Mouse (Mus musculus) forebrain, embryonic 16.5 days (tissue): ENCODE measurements around the gene Klf2. TPM values are rescaled to one million over a fixed set of nuclear protein-coding genes. Genes with fewer than 3 reads are reported as not detected.

Experiments used
- ATAC-seq: fragments of 200-750 bp; cut with Nextera tagmentation; 2 replicates; pipeline ENCODE4 v1.8.0; 2017; ENCODE audit warnings: mild to moderate bottlenecking, moderate library complexity
- H3K27ac ChIP-seq: fragments of 300-500 bp; sonication (generic); 2 replicates; pipeline ENCODE4 v1.5.1; 2014; ENCODE audit warnings: low read length, control low read depth
- H3K27me3 ChIP-seq: fragments of 300-500 bp; sonication (generic); replicated peaks from 2 replicates; pipeline ENCODE4 v1.6.1; 2014; ENCODE audit warnings: low read length; ENCODE audit not compliant: control insufficient read depth, insufficient read depth
- H3K36me3 ChIP-seq: fragments of 300-500 bp; sonication (generic); 2 replicates; pipeline ENCODE4 v1.6.1; 2014; ENCODE audit not compliant: control insufficient read depth, insufficient read depth
- H3K4me1 ChIP-seq: fragments of 300-500 bp; sonication (generic); replicated peaks from 2 replicates; pipeline ENCODE4 v1.6.1; 2014; ENCODE audit warnings: low read length; ENCODE audit not compliant: control insufficient read depth, insufficient read depth
- H3K4me2 ChIP-seq: fragments of 300-500 bp; sonication (generic); 2 replicates; pipeline ENCODE4 v1.6.1; 2014; ENCODE audit warnings: mild to moderate bottlenecking, low read length, control low read depth
- H3K4me3 ChIP-seq: fragments of 300-500 bp; sonication (generic); replicated peaks from 2 replicates; pipeline ENCODE4 v1.5.1; 2014; ENCODE audit warnings: mild to moderate bottlenecking, low read length, control low read depth
- H3K9ac ChIP-seq: fragments of 300-500 bp; sonication (generic); replicated peaks from 2 replicates; pipeline ENCODE4 v1.6.1; 2014; ENCODE audit warnings: low read depth, low read length, control low read depth
- H3K9me3 ChIP-seq: fragments of 300-500 bp; sonication (generic); 2 replicates; pipeline ENCODE4 v1.6.1; 2016; ENCODE audit warnings: low read length; ENCODE audit not compliant: control insufficient read depth
- WGBS: fragments of 180-500 bp; shearing (Covaris S2); extraction: QIAGEN DNeasy Blood & Tissue Kit; methylation state at CpG from one replicate; pipeline ENCODE4 v1.1.7; 2014; 5-methylcytosine and 5-hydroxymethylcytosine counted together
- polyA plus RNA-seq: library from polyadenylated mRNA; unstranded; fragments of >200 nt; fragmentation: Nextera tagmentation; extraction: Ambion mirVana; gene quantifications from 2 replicates; pipeline ENCODE4 v1.2.1, GENCODE M21; 2015

Klf2 gene
- polyA plus RNA-seq, 1 experiment from 2014 or later = 3.2 TPM

- no peak for ATAC-seq
- whole genome bisulfite sequencing = 78% methylated on average over 9 of the region's 9 CpGs
Observed at GRCm38 (mm10) chr8:72300654-72301400, 18.0 kb upstream of the Klf2 start.

GRCm38 (mm10) chr8:72301497-72301896 is 17.3 kb upstream of the Klf2 start:
- H3K9me3 ChIP-seq = no peaks in the 10 kb centered on the region
- no peaks in the 10 kb centered on the region for H3K27me3 ChIP-seq
- H3K4me1 ChIP-seq = no peaks in the 10 kb centered on the region
- H3K27ac ChIP-seq = no peak overlapping the region
- no peak overlapping the region for H3K4me2 ChIP-seq
- WGBS = 90% methylated on average over 5 of the region's 5 CpGs
- no peak overlapping the region for H3K9ac ChIP-seq
- H3K36me3 ChIP-seq = no peaks in the 10 kb centered on the region
- H3K4me3 ChIP-seq = no peak overlapping the region
- ATAC-seq = no peak

More at GRCm38 (mm10) chr8:72300654-72301400, 18.0 kb upstream of the Klf2 start:
- Histone ChIP-seq H3K9ac (no peak overlapping the region), H3K27ac (no peak overlapping the region), H3K9me3 (no peaks in the 10 kb centered on the region), H3K27me3 (no peaks in the 10 kb centered on the region), H3K4me2 (no peak overlapping the region), H3K4me1 (peaks cover 3% of the 10 kb centered on the region), H3K36me3 (no peaks in the 10 kb centered on the region), H3K4me3 (no peak overlapping the region)

GRCm38 (mm10) chr8:72302986-72303612 is 15.7 kb upstream of the Klf2 start:
- ATAC-seq = no peak
- Histone ChIP-seq H3K27ac (no peak overlapping the region), H3K9me3 (no peaks in the 10 kb centered on the region), H3K4me1 (peaks cover under 1% of the 10 kb centered on the region; the same call in 1 of the 2 replicates), H3K4me3 (no peak overlapping the region), H3K4me2 (no peak overlapping the region), H3K27me3 (no peaks in the 10 kb centered on the region), H3K9ac (no peak overlapping the region), H3K36me3 (no peaks in the 10 kb centered on the region)
- WGBS = 73% methylated on average over 8 of the region's 8 CpGs

DNA sequence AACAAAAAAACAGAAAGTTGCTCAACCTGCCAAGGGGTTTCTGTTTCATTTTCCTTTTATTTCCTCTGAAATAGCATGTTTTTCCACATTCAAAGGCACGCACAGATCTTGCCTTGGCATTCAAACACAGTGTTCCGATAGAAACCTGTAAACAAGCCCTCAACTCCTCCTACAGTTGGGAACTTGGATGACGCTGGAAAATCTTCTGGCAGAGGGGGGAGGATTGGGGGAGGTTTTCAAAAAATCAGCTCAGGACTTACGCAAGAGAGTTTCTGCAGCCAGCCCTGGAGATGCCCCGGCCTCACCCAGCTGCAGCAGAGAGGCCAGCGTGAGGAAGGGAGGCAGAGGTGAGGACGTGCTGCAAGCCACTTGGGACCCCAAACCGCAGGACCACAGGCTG is 15.2 kb upstream of the Klf2 start:
- no peaks in the 10 kb centered on the region for H3K36me3 ChIP-seq
- no peak for ATAC-seq
- no peak overlapping the region for H3K27ac ChIP-seq
- WGBS = 62% methylated on average over 8 of the region's 8 CpGs
- no peaks in the 10 kb centered on the region for H3K9me3 ChIP-seq
- no peak overlapping the region for H3K4me3 ChIP-seq
- H3K4me1 ChIP-seq = peaks cover 2% of the 10 kb centered on the region; the same call in 1 of the 2 replicates
- H3K27me3 ChIP-seq = no peaks in the 10 kb centered on the region
- H3K9ac ChIP-seq = no peak overlapping the region
- H3K4me2 ChIP-seq = no peak overlapping the region

GRCm38 (mm10) chr8:72305210-72305905 is 13.5 kb upstream of the Klf2 start, which contains the start of gene Gm10282:
Gene Gm10282, minus strand, starts transcription at chr8:72305260.
- 72% methylated on average over 15 of the region's 16 CpGs for WGBS
- ATAC-seq = no peak
- H3K9me3 ChIP-seq = no peaks in the 10 kb centered on the region

GRCm38 (mm10) chr8:72306913-72307312 is 11.9 kb upstream of the Klf2 start:
- H3K4me3 ChIP-seq = no peak overlapping the region
- H3K27me3 ChIP-seq = no peaks in the 10 kb centered on the region
- H3K36me3 ChIP-seq = no peaks in the 10 kb centered on the region
- H3K4me1 ChIP-seq = peaks cover 2% of the 10 kb centered on the region; the same call in 1 of the 2 replicates
- H3K9ac ChIP-seq = no peak overlapping the region
- H3K9me3 ChIP-seq = no peaks in the 10 kb centered on the region
- ATAC-seq = no peak
- H3K27ac ChIP-seq = no peak overlapping the region
- no peak overlapping the region for H3K4me2 ChIP-seq
- 90% methylated on average over 5 of the region's 5 CpGs for WGBS

More at GRCm38 (mm10) chr8:72305210-72305905, 13.5 kb upstream of the Klf2 start, which contains the start of gene Gm10282:
- no peak within 1 kb of the TSS for H3K4me3 ChIP-seq
- no peak within 1 kb of the TSS for H3K4me2 ChIP-seq
- no peak within 1 kb of the TSS for H3K27ac ChIP-seq
- H3K9ac ChIP-seq = no peak within 1 kb of the TSS
- peaks cover 2% of the 10 kb centered on the region; the same call in 1 of the 2 replicates for H3K4me1 ChIP-seq
- no peaks in the 10 kb centered on the region for H3K27me3 ChIP-seq
- no peaks in the 10 kb centered on the region for H3K36me3 ChIP-seq

- Histone ChIP-seq H3K4me2 (no peak overlapping the region), H3K4me3 (no peak overlapping the region), H3K27ac (no peak overlapping the region), H3K27me3 (no peaks in the 10 kb centered on the region), H3K9me3 (no peaks in the 10 kb centered on the region), H3K9ac (no peak overlapping the region), H3K36me3 (no peaks in the 10 kb centered on the region), H3K4me1 (peaks cover 2% of the 10 kb centered on the region; the same call in 1 of the 2 replicates)
- 19% methylated on average over 6 of the region's 6 CpGs for WGBS
- no peak for ATAC-seq
Observed at GRCm38 (mm10) chr8:72308276-72308675, 10.6 kb upstream of the Klf2 start.

DNA sequence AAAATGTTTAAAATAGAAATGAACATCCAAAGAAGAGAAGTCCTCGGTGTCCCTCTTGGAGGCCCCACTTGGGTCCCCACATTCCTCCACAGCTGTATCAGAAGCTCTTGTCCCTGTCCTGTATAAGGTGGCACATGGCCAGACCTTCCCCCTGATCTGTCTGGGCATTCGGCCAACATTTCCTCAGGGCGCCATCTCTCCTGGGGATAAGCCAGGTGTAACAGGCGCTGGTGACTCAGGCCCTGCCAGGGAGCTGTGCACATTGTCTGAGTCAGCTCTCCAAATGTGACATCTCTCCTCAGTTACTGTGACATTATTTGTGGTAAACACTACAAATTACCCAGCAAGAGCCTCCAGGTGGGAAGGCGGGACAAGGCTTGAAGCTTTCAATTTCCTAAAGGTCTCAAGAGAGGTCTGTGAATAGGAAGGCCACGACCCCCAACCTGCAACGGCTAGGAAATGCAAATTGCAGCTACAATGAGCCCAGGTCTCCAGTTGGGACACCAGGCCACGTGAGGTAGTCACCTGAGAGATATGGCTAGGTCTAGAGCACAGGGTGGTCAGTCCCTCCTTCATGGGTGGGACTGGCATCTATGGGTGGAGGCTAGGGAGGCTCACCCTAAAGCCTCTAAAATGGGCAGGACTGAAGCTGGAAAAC is 7.9 kb upstream of the Klf2 start:
- peak; percentile 23; the same call in 1 of the 2 replicates for ATAC-seq
- Histone ChIP-seq H3K4me1 (peaks cover 2% of the 10 kb centered on the region; the same call in 1 of the 2 replicates), H3K9ac (no peak overlapping the region), H3K27ac (no peak overlapping the region), H3K36me3 (no peaks in the 10 kb centered on the region), H3K27me3 (no peaks in the 10 kb centered on the region), H3K9me3 (no peaks in the 10 kb centered on the region), H3K4me2 (no peak overlapping the region), H3K4me3 (no peak overlapping the region)
- WGBS = 32% methylated on average over 8 of the region's 8 CpGs
